Mouse (Mus musculus): ENCODE measurements around the gene Zic3.

Zic3 gene

DNA sequence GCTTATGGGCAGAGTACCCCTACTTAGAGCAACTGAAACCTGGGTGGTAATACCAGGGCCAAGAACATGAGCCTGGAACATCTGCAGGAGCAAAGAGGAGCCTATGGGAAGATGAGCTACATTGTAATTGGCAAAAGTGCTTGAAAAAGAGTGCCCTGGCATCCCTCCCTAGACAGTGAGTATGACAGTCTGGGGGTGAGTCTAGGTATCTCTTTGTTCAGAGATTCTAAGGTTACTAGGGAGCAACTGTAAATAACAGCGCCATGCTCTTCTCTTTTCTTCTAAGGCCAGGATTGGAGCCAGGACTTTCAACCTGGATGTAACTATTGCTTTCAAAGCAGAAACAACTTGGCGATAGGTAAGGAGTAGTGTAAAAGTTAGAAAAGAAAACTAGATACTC is at the start of gene Zic3:
Zic3 (plus strand) TSS at position 301 of the 400 bp plus-strand sequence.
- DNase-seq (ENCODE audit: low spot score in 2 of 2) = no peak

- no peak for DNase-seq (ENCODE audit: low spot score in 2 of 2)
Observed at GRCm38 (mm10) chrX:57982351-57982750, 40.1 kb upstream of the Zic3 start.

- no peak for DNase-seq (ENCODE audit: low spot score in 2 of 2)
Observed at GRCm38 (mm10) chrX:57987455-57988109, 34.9 kb upstream of the Zic3 start.

- no peak for DNase-seq (ENCODE audit: low spot score in 2 of 2)
Observed at GRCm38 (mm10) chrX:58013391-58013790, 9.1 kb upstream of the Zic3 start.

DNA sequence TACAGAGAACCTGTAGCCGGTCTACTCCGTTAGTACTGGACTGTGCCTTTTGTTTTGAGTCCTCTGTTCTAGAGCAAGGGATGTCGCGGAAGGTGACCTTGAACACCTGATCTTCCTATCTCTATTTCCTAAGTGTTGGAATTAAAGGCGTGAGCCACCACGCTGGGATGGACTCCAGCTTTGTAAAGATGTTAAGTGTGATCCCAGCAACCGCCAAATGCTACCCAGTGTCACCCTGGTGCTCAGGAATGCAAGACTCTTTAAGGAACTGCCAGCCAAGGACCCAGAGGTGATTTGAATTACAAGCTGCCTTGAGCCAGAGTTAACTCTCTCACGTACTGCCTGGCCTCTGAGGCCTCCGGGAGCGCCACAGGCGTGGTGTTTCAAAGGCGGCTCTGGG is 8.4 kb upstream of the Zic3 start:
- DNase-seq (ENCODE audit: low spot score in 2 of 2) = no peak

- no peak for DNase-seq (ENCODE audit: low spot score in 2 of 2)
Observed at GRCm38 (mm10) chrX:58014761-58015160, 7.7 kb upstream of the Zic3 start.

- no peak for DNase-seq (ENCODE audit: low spot score in 2 of 2)
Observed at GRCm38 (mm10) chrX:58015336-58015945, 7.1 kb upstream of the Zic3 start.

DNA sequence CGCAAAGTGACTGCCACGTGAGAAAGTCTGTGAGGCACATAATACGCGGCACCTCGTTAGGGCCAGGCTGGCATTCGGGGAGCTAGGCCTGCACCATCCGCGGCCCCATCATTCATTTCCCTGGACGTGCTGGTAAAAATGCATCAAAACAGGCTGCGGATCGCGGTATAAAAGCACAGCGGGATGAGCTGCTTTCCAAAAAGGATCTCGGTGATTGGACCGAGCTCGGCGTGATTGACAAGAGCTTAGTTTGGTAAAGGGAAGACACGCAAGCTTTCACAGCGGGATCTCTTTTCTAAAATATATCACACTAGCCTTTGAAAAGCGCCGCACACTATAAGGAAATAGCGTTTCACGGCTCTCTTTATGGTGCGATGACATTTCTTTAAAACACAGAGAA is 3.8 kb upstream of the Zic3 start:
- DNase-seq (ENCODE audit: low spot score in 2 of 2) = no peak

DNA sequence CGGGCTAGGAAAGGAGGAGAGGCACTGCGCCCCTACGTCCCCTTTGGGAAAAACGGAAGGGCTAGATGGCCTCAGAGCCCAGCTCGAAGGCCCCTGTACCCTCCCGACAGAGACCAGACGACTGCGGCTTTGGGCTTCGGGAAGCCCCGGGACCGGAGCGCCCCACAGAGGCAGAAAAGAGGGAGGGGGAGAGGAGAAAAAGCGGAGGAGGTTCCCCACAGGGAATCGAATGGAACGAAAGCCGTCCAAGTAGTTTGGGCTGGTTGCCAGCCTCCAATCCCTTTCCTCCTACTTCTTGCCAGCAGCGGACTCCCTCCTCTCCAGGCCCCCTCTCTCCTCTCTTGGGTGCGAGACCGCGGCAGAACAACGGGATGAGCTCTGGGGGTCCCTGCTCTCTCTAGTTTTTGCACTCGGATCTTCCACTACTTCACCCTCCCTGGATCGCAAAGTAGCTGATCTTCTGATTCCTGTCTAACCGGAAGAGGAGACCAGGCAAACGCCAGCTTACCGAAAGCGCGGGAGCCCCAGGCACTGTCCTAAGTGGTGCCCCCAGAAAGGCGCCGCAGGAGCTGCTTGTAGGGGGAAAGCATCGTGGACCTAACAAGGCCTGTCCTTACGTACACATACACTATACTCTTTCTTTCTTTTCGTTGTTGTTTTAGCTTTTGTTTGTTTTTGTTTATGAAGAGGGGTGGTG is 3.1 kb upstream of the Zic3 start:
- no peak for DNase-seq (ENCODE audit: low spot score in 2 of 2)

DNA sequence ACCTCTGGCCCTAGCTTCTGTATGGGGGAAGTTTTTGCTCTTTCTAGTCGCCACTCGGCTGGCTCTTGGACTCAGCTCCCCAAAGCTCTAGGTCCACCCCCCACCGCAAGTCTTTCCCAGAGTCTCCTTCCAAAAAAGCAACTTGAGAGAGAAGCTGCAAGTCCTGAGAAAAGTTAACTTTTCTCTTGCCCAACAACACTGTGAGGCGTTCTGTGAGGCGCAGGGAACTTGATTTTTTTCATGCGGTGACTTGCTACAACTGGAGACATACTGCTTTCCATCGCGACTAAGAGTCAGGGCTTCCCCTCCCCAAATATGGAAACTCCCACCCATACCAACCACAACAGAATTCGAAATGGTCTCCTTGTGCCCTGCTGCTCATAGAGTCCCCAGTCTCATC is 5.1 kb downstream of the Zic3 start:
- DNase-seq (ENCODE audit: low spot score in 2 of 2) = no peak

DNA sequence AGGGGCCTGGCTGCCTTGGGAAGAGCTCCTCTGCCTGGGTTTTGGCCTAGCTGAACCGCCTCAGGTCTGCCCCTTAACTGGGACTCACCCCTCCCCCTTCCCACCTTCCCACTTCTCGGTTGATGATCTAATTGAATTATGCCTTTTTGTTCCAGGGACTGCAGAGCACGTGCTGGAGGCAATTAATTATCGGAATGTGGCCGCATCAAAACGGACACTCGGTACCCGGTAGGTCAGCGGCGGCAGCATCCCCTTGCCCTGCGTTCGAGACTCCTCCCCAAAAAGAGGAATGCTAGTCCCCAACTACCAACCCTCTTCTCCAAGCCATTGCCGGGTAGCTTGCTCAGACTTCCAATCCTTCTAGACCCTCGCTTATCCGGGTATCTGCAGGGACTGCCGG is 5.6 kb downstream of the Zic3 start:
- DNase-seq (ENCODE audit: low spot score in 2 of 2) = no peak

- DNase-seq (ENCODE audit: low spot score in 2 of 2) = no peak
Observed at GRCm38 (mm10) chrX:58028858-58029257, 6.4 kb downstream of the Zic3 start.

DNA sequence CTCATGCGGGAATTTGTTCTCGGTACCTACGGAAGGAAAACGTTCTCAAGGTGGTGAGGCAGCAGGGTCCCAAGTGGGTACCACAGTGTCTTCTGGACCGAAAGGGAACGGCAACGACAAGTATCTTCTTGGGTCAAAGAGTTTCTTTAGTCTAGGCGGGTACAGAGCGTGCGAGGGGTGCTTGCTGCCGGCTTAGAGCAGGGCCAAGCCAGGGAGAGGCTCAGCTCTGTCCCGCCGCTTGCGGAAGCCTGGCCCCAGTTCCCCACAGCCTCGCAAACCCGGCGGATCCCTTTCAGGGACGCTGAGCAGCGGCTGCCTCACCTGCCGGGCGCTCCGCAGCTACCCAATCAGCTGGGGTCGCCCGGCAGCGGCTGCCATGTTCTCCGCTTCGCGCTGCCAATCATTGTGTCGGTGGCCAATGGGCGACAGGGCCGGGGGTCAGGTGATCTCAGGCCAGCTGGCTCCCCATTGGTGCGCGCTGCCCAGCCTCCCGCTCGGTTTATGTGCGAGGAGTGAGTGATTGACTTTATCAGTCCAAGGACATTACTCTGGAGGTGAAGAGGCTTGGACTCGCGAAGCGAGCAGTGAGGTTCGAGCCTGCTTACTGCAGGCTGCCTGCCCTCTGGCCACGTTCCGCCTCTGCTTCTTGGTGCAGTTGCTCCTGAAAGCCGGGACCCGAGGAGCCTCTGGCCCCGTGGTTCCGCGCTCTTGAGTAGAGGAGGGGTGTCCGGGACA is 7.8 kb downstream of the Zic3 start:
- DNase-seq (ENCODE audit: low spot score in 2 of 2) = no peak

GRCm38 (mm10) chrX:58030835-58031670 is 8.6 kb downstream of the Zic3 start:
- no peak for DNase-seq (ENCODE audit: low spot score in 2 of 2)

- no peak for DNase-seq (ENCODE audit: low spot score in 2 of 2)
Observed at GRCm38 (mm10) chrX:58031671-58032605, 9.4 kb downstream of the Zic3 start.

DNA sequence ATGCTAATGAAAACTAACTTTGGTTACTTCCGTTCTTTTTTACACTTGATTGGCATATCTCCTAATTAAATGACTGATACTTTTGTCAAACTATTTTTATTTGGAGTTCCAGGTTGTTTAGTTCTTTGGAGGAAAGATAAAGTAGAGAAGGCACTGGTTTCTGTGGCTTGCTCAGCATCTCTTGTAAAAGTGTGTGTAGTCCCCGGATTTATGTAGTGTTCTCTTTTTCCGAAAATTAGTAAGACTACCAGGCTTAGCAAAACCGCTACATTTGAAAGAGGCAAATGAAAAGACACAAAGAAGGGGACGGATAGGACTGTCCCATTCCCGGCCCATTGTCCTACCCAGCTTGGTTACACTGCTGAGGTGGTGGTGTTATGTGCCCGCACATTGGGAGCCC is 10.1 kb downstream of the Zic3 start:
- no peak for DNase-seq (ENCODE audit: low spot score in 2 of 2)

GRCm38 (mm10) chrX:58033521-58033920 is 11.0 kb downstream of the Zic3 start:
- no peak for DNase-seq (ENCODE audit: low spot score in 2 of 2)

DNA sequence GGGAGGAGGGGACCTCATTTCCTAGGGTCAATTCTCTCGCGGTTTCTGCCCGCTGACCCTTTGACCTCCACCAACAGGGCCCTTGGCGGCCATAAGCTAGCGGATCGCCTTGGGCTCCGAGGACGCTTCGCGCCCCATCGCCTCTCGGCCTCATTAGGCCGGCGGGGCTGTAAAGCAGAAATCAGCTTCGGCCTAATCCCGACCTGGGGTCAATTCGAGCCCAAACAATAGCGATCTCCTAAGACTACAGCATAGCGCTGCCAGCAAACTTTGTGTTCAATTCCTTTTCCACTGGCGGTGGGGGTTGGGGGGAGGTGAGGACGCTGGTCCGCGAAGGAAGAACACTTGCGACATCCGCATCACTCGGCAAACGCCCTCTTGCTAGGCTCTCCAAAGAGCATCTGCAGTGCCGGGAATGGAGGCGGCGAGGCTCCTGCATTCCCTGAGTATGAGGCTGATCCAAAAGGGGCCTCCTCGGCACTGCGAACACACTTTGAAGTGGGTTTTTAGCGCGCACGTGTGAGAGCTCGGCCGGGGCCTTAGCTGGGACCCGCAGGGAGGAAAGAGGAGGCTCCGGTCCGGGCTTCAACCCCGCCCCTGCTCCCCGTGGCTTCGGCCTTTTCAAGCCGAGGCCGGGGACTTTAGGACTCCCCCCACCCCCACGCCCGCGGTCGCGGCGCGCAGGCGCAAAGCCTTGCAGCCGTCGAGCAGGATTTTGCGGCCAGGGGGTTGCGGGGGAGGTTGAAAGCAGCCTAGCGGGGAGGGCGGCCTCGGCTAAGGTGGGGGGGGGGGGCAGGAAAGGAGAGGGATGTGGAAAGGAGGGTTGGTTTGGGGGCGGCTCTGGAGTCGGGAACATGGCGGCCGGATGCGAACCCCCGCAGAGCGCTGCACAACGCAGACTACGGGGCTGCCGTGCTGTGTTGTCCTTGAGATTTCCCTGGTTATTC is 15.8 kb downstream of the Zic3 start:
- DNase-seq (ENCODE audit: low spot score in 2 of 2) = no peak

GRCm38 (mm10) chrX:58039703-58040102 is 17.2 kb downstream of the Zic3 start:
- DNase-seq (ENCODE audit: low spot score in 2 of 2) = no peak
